Mouse (Mus musculus) gastrocnemius, postnatal 14 days (tissue): ENCODE measurements around the gene Akt3. TPM values are rescaled to one million over a fixed set of nuclear protein-coding genes. Genes with fewer than 3 reads are reported as not detected.

ENCODE experiments used
- total RNA-seq, 2 experiments: library from RNA; stranded (reverse); gene quantifications; 2 replicates each; pipeline ENCODE4 v1.2.3; 2021

The Akt3 gene
- total RNA-seq, 2 experiments from 2014 or later: 14.6 to 15.5 TPM

Other genes starting within 250 kb of the Akt3 start
- 10 to 100 TPM; 55.8 to 72.3 TPM for gene Zbtb18, start 184.1 kb upstream of the Akt3 start, total RNA-seq